Mouse (Mus musculus) heart, embryonic 14.5 days (tissue): ENCODE results near the gene Gm21244. TPM values are rescaled to one million over a fixed set of nuclear protein-coding genes. Genes with fewer than 3 reads are reported as not detected.
"Not testable (repeated sequence)": the region's sequence is repeated elsewhere in the genome, so short reads cannot be mapped to it uniquely, and the experiment has no call there.

Experiments
- ATAC-seq: fragments of 200-750 bp; cut with Nextera tagmentation; 2 replicates; pipeline ENCODE4 v1.8.0; 2017; ENCODE audit warnings: low read depth, moderate TSS enrichment; ENCODE audit not compliant: insufficient number of reproducible peaks, insufficient read depth, low FRiP score
- H3K27ac ChIP-seq, 2 experiments: fragments of 200-500 bp in 1 of 2; fragments of 300-500 bp in 1 of 2; sonication (generic) in 1 of 2; replicated peaks in 1 of 2; 2 replicates each; pipeline ENCODE4 v1.5.1; 2012 to 2014; ENCODE audit warnings: low read depth in 2 of 2, low read length in 2 of 2, control low read depth in 1 of 2, mild to moderate bottlenecking in 1 of 2, mixed read lengths in 1 of 2; ENCODE audit not compliant: control insufficient read depth in 1 of 2, insufficient read depth in 1 of 2
- H3K27me3 ChIP-seq: fragments of 300-500 bp; sonication (generic); 2 replicates; pipeline ENCODE4 v1.6.1; 2014; ENCODE audit warnings: mild to moderate bottlenecking, low read length, control low read depth; ENCODE audit not compliant: control insufficient read depth, insufficient read depth
- H3K36me3 ChIP-seq: fragments of 300-500 bp; sonication (generic); 2 replicates; pipeline ENCODE4 v1.6.1; 2014; ENCODE audit warnings: mild to moderate bottlenecking, control low read depth, low read length, mixed read lengths; ENCODE audit not compliant: control insufficient read depth, insufficient read depth
- H3K4me1 ChIP-seq, 2 experiments: fragments of 200-500 bp in 1 of 2; fragments of 300-500 bp in 1 of 2; sonication (generic) in 1 of 2; 2 replicates each; pipeline ENCODE4 v1.6.1; 2012 to 2014; ENCODE audit warnings: low read length in 2 of 2, control low read depth in 1 of 2, mixed read lengths in 1 of 2; ENCODE audit not compliant: control insufficient read depth in 2 of 2, insufficient read depth in 2 of 2
- H3K4me2 ChIP-seq: fragments of 300-500 bp; sonication (generic); 2 replicates; pipeline ENCODE4 v1.6.1; 2014; ENCODE audit warnings: mild to moderate bottlenecking, low read length
- H3K4me3 ChIP-seq, 2 experiments: fragments of 200-500 bp in 1 of 2; fragments of 300-500 bp in 1 of 2; sonication (generic) in 1 of 2; 2 replicates each; pipeline ENCODE4 v1.5.1; 2012 to 2014; ENCODE audit warnings: low read length in 2 of 2, mild to moderate bottlenecking in 2 of 2, control low read depth in 1 of 2, low read depth in 1 of 2, moderate library complexity in 1 of 2; ENCODE audit not compliant: control insufficient read depth in 1 of 2, insufficient read depth in 1 of 2
- H3K9ac ChIP-seq: fragments of 300-500 bp; sonication (generic); 2 replicates; pipeline ENCODE4 v1.6.1; 2014; ENCODE audit warnings: mild to moderate bottlenecking, low read length
- H3K9me3 ChIP-seq: fragments of 300-500 bp; sonication (generic); 2 replicates; pipeline ENCODE4 v1.6.1; 2016; ENCODE audit warnings: low read length, control low read depth; ENCODE audit not compliant: control insufficient read depth
- WGBS: fragments of 180-500 bp; shearing (Covaris S2); extraction: QIAGEN DNeasy Blood & Tissue Kit; methylation state at CpG from one replicate; pipeline ENCODE4 v1.1.7; 2014; 5-methylcytosine and 5-hydroxymethylcytosine counted together
- polyA plus RNA-seq: library from polyadenylated mRNA; unstranded; fragments of >200 nt; fragmentation: Nextera tagmentation; extraction: Ambion mirVana; gene quantifications from 2 replicates; pipeline ENCODE4 v1.2.1, GENCODE M21; 2014

Gm21244 gene
- not detected in 2 replicates for polyA plus RNA-seq

DNA sequence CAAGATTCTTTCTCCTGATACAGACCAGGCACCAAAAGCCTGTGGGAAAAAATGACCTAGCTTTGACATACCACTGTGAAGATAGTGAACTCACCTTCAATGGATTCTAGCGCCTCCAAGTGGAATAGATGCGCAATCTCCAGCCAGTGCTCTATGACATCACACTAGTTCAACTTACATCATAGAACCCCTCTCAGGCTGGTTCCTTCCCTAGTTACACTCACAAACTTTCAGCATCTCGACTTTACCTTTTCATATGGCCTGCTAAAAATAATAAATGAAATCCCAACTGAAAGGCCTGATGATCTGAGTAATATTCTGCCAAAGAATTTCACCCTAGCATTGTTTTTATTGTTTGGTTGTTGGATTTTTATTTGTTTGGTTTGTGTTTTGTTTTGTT, at the start of gene Gm21244:
Gm21244 (minus strand) TSS at position 101 of the 400 bp plus-strand sequence.
- H3K4me3 ChIP-seq, H3K4me1 ChIP-seq, H3K9me3 ChIP-seq, H3K9ac ChIP-seq, H3K27me3 ChIP-seq, H3K4me2 ChIP-seq, ATAC-seq, H3K27ac ChIP-seq, H3K36me3 ChIP-seq: not testable (repeated sequence)
- WGBS, result no CpG with 5 or more reads among the region's 3 CpGs

Other genes starting within 250 kb of the Gm21244 start
- gene Gm28998, start 84.5 kb upstream of the Gm21244 start, polyA plus RNA-seq, result not detected in 2 replicates
- gene Gm21788, start 235.7 kb upstream of the Gm21244 start, polyA plus RNA-seq, result not detected in 2 replicates